Mouse (Mus musculus): Measurements from ENCODE around the gene Ccdc113.
"Not testable (repeated sequence)": the region's sequence is repeated elsewhere in the genome, so short reads cannot be mapped to it uniquely, and the experiment has no call there.

Gene Ccdc113

DNA sequence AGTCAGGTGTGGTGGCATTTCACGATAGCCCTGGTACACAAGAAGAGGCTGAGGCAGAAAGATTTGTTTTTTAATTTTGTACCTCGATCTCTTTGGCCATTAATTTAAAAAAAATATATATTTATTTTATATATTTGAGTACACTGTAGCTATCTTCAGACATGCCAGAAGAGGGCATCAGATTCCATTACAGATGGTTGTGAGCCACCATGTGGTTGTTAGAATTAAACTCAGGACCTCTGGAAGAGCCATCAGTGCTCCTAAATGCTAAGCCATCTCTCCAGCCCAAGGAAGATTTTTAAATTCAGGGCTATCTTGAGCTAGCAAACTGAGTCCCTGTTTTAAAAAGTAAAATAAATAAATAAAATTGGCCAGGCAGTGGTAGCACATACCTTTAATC lies 68.3 kb downstream of the Ccdc113 start:
- no peak for DNase-seq (ENCODE audit: low spot score)

DNA sequence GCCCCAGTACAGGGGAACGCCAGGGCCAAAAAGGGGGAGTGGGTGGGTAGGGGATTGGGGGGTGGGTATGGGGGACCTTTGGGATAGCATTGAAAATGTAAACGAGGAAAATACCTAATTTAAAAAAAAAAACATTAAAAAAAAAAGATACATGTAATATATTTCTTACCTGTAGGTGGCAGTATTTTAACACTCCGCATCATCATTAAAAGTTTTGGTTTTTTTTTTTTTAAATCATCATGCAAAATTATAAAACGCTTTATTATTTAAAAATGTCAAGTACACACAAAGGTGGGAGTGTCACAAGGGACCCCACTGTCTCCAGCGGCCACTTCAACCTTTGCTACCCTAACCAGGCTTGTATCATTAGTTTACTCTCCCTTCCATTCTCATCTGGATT lies 72.6 kb downstream of the Ccdc113 start:
- DNase-seq (ENCODE audit: low spot score), result not testable (repeated sequence)

DNA sequence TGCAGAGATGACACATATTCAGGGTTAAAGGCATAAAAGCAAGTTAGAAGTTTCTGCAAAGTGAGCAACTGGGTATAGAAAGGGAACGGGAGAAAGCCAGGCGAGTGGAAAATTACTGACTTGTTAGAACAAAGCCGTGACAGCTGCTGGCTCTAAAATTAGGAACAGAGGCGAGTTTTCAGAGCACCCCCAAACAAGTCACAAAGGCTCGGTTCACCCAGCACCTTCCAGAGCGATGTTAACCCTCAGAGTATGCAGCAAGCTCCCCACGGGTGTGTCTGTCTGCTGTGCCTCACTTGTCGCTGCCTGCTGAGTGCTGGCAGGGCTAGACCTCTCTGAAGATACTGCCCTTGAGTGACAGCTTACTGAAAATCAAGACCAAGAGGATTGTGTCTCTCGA lies 73.3 kb downstream of the Ccdc113 start:
- DNase-seq (ENCODE audit: low spot score), result no peak

Data from yolk sac, embryonic 10.5 days (tissue).